8 mouse cellular contexts compared by ENCODE assay signal in genomic region chr11:97801409-97802193, GRCm38 (mm10). TPM values are rescaled to one million over a fixed set of nuclear protein-coding genes. Genes with fewer than 3 reads are reported as not detected.
A peak's percentile ranks its signal among the peaks of the same experiment; 100 is the strongest.
DNase-seq lines count a peak whose midpoint lies in the region; ATAC-seq and TF ChIP-seq lines count a peak whose summit lies in the region.

No protein-coding gene starts in this region.

- peak overlapping the region; percentile 80 for H3K9ac ChIP-seq in embryonic facial prominence, embryonic 11.5 days (replicated peaks; ENCODE audit: low read length)
- H3K9ac ChIP-seq in hindbrain, embryonic 15.5 days: peak overlapping the region; percentile 97
- no peak overlapping the region; the same call in 1 of the 2 replicates for H3K9ac ChIP-seq in liver, adult 2 months (ENCODE audit: low read depth, low read length)

- peaks cover 27% of the 10 kb centered on the region for H3K4me1 ChIP-seq in embryonic facial prominence, embryonic 11.5 days (ENCODE audit: control insufficient read depth, insufficient read depth, low read length)
- H3K4me1 ChIP-seq in hindbrain, embryonic 15.5 days (replicated peaks): peaks cover 62% of the 10 kb centered on the region
- H3K4me1 ChIP-seq in liver, adult 2 months (ENCODE audit: control insufficient read depth, insufficient read depth, low read length): peaks cover 37% of the 10 kb centered on the region

- no peak for ATAC-seq in embryonic facial prominence, embryonic 11.5 days (replicated peaks; ENCODE audit: insufficient number of reproducible peaks, low FRiP score, low TSS enrichment, low read depth)
- ATAC-seq in hindbrain, embryonic 15.5 days (ENCODE audit: low FRiP score, low read depth): no peak

- H3K79me2 ChIP-seq in liver, adult 2 months (ENCODE audit: control insufficient read depth, insufficient read depth, low read length): peaks cover 20% of the 10 kb centered on the region; the same call in 1 of the 2 replicates

- no peaks in the 10 kb centered on the region for H3K9me3 ChIP-seq in embryonic facial prominence, embryonic 11.5 days (replicated peaks; ENCODE audit: control insufficient read depth, low read length)
- H3K9me3 ChIP-seq in hindbrain, embryonic 15.5 days: no peaks in the 10 kb centered on the region

- WGBS in embryonic facial prominence, embryonic 11.5 days: 29% methylated on average over 8 of the region's 8 CpGs
- WGBS in hindbrain, embryonic 15.5 days: 37% methylated on average over 8 of the region's 8 CpGs
- WGBS in liver, adult 2 months: 13% methylated on average over 8 of the region's 8 CpGs

- DNase-seq in cerebellum, adult 11 months: peak; percentile 58
- no peak for DNase-seq in cerebellum, postnatal 4 days (ENCODE audit: low spot score in 2 of 2)
- peak; percentile 67 for DNase-seq in WW6 (ENCODE audit: low read depth, low spot score)
- peak; percentile 73 for DNase-seq in embryonic facial prominence, embryonic 11.5 days (ENCODE audit: low spot score)
- peak; percentile 85 for DNase-seq in liver, adult 2 months (ENCODE audit: extremely low read depth, low read depth, low spot score)
- peak; percentile 29 for DNase-seq in neural tube, embryonic 10.5 days (ENCODE audit: extremely low spot score, low spot score)
- DNase-seq in spleen, postnatal 10 days (ENCODE audit: low spot score in 2 of 2): no peak

- H3K36me3 ChIP-seq in embryonic facial prominence, embryonic 11.5 days (replicated peaks; ENCODE audit: control insufficient read depth, insufficient read depth, low read depth, low read length): no peaks in the 10 kb centered on the region
- no peaks in the 10 kb centered on the region for H3K36me3 ChIP-seq in hindbrain, embryonic 15.5 days
- H3K36me3 ChIP-seq in liver, adult 2 months (ENCODE audit: control insufficient read depth, insufficient read depth, low read length): no peaks in the 10 kb centered on the region

- no peaks in the 10 kb centered on the region for H3K27me3 ChIP-seq in embryonic facial prominence, embryonic 11.5 days (ENCODE audit: control insufficient read depth, insufficient read depth, low read length)
- H3K27me3 ChIP-seq in hindbrain, embryonic 15.5 days: no peaks in the 10 kb centered on the region
- H3K27me3 ChIP-seq in liver, adult 2 months (ENCODE audit: control insufficient read depth, insufficient read depth, low read length): no peaks in the 10 kb centered on the region

- peak overlapping the region; percentile 92; the same call in 1 of the 2 replicates for H3K27ac ChIP-seq in embryonic facial prominence, embryonic 11.5 days (replicated peaks; ENCODE audit: low read depth, low read length)
- peak overlapping the region; percentile 97 for H3K27ac ChIP-seq in hindbrain, embryonic 15.5 days (replicated peaks)
- H3K27ac ChIP-seq in liver, adult 2 months (replicated peaks; ENCODE audit: insufficient read depth, low read depth, low read length): peak overlapping the region; percentile 97

- no peak for TF ChIP-seq POLR2A in liver, adult 2 months (IDR thresholded peaks at IDR 0.05; ENCODE audit: extremely low read depth, insufficient read depth, low read length)

- peak; percentile 65 for TF ChIP-seq CTCF in liver, adult 2 months (IDR thresholded peaks at IDR 0.05; ENCODE audit: low read depth, low read length)

- H3K4me3 ChIP-seq in embryonic facial prominence, embryonic 11.5 days (ENCODE audit: low read depth, low read length): peak overlapping the region; percentile 87
- peak overlapping the region; percentile 94 for H3K4me3 ChIP-seq in hindbrain, embryonic 15.5 days
- peak overlapping the region; percentile 1; the same call in 1 of the 2 replicates for H3K4me3 ChIP-seq in liver, adult 2 months (ENCODE audit: insufficient read depth, low read depth, low read length)

- peak overlapping the region; percentile 84 for H3K4me2 ChIP-seq in embryonic facial prominence, embryonic 11.5 days (ENCODE audit: low read depth, low read length)
- peak overlapping the region; percentile 83 for H3K4me2 ChIP-seq in hindbrain, embryonic 15.5 days

RNA-seq across cellular contexts. Expression of gene Lasp1, which starts 2.8 kb away (rescaled TPM):
- 62.6 and 67.8 TPM in 2 replicates for polyA plus RNA-seq in embryonic facial prominence, embryonic 11.5 days (2014; fragmentation: Nextera tagmentation; extraction: Ambion mirVana)
- 152 and 173 TPM in 2 replicates for polyA plus RNA-seq in hindbrain, embryonic 15.5 days (2015; fragmentation: Nextera tagmentation; extraction: Ambion mirVana)
- total RNA-seq in liver, adult 2 months (2014; rRNA removed): 23.3 and 33.3 TPM in 2 replicates
- polyA plus RNA-seq in liver, adult 2 months (2012; rRNA removed): 80.5 and 85.4 TPM in 2 replicates

RNA-seq across cellular contexts. Expression of gene Rpl23, which starts 19.4 kb away (rescaled TPM):
- polyA plus RNA-seq in embryonic facial prominence, embryonic 11.5 days (2014; fragmentation: Nextera tagmentation; extraction: Ambion mirVana): 524 and 537 TPM in 2 replicates
- 296 and 312 TPM in 2 replicates for polyA plus RNA-seq in hindbrain, embryonic 15.5 days (2015; fragmentation: Nextera tagmentation; extraction: Ambion mirVana)
- total RNA-seq in liver, adult 2 months (2014; rRNA removed): 240 and 283 TPM in 2 replicates
- polyA plus RNA-seq in liver, adult 2 months (2012; rRNA removed): 68.5 and 71.4 TPM in 2 replicates

RNA-seq across cellular contexts. Expression of gene 1700001P01Rik, which starts 25.9 kb away (rescaled TPM):
- polyA plus RNA-seq in embryonic facial prominence, embryonic 11.5 days (2014; fragmentation: Nextera tagmentation; extraction: Ambion mirVana): not detected in 2 replicates
- 0.26 and 0.28 TPM in 2 replicates for polyA plus RNA-seq in hindbrain, embryonic 15.5 days (2015; fragmentation: Nextera tagmentation; extraction: Ambion mirVana)
- not detected in 2 replicates for total RNA-seq in liver, adult 2 months (2014; rRNA removed)
- polyA plus RNA-seq in liver, adult 2 months (2012; rRNA removed): not detected in 2 replicates

RNA-seq across cellular contexts. Expression of gene Cwc25, which starts 35.2 kb away (rescaled TPM):
- polyA plus RNA-seq in embryonic facial prominence, embryonic 11.5 days (2014; fragmentation: Nextera tagmentation; extraction: Ambion mirVana): 12.9 and 13.1 TPM in 2 replicates
- 14.9 and 16.2 TPM in 2 replicates for polyA plus RNA-seq in hindbrain, embryonic 15.5 days (2015; fragmentation: Nextera tagmentation; extraction: Ambion mirVana)
- 5.8 and 6.8 TPM in 2 replicates for total RNA-seq in liver, adult 2 months (2014; rRNA removed)
- polyA plus RNA-seq in liver, adult 2 months (2012; rRNA removed): 6.2 and 6.3 TPM in 2 replicates

RNA-seq across cellular contexts. Expression of gene B230217C12Rik, which starts 39.0 kb away (rescaled TPM):
- 15.4 and 20.0 TPM in 2 replicates for polyA plus RNA-seq in embryonic facial prominence, embryonic 11.5 days (2014; fragmentation: Nextera tagmentation; extraction: Ambion mirVana)
- polyA plus RNA-seq in hindbrain, embryonic 15.5 days (2015; fragmentation: Nextera tagmentation; extraction: Ambion mirVana): 32.4 and 38.8 TPM in 2 replicates
- 0.09 and 0.27 TPM in 2 replicates for total RNA-seq in liver, adult 2 months (2014; rRNA removed)
- polyA plus RNA-seq in liver, adult 2 months (2012; rRNA removed): 0.14 and 0.29 TPM in 2 replicates

Comparison
In these comparisons a context has a peak if more than half of its experiments do, and no peak if none do; other contexts are left out.
1. DNase-seq: peak in cerebellum, adult 11 months (single experiment), WW6 (single experiment), embryonic facial prominence, embryonic 11.5 days (single experiment), liver, adult 2 months (single experiment) and neural tube, embryonic 10.5 days (single experiment); none in cerebellum, postnatal 4 days (0 of 2) and spleen, postnatal 10 days (0 of 2).
2. H3K4me3 ChIP-seq: peak in every context shown above with its lines; median percentile 94 in hindbrain, embryonic 15.5 days; 87 in embryonic facial prominence, embryonic 11.5 days; 1 in liver, adult 2 months.
3. Peak in every context shown above with its lines, with median percentiles within 50 percentile points of each other: H3K27ac ChIP-seq.